Mouse (Mus musculus) urinary bladder, postnatal 0 days (tissue): ENCODE results near the gene Tubgcp5. TPM values are rescaled to one million over a fixed set of nuclear protein-coding genes. Genes with fewer than 3 reads are reported as not detected.

Source experiments
- polyA plus RNA-seq: library from polyadenylated mRNA; unstranded; fragments of >200 nt; fragmentation: Nextera tagmentation; extraction: Ambion mirVana; gene quantifications from 2 replicates; pipeline ENCODE4 v1.2.1, GENCODE M21; 2015

The Tubgcp5 gene
- polyA plus RNA-seq, result 10.2 and 13.1 TPM in 2 replicates

GRCm38 (mm10) chr7:55793952-55794603 lies at the start of gene Tubgcp5:
Gene Tubgcp5, plus strand, starts transcription at chr7:55794154.

GRCm38 (mm10) chr7:55767926-55768325 lies 26.0 kb upstream of the Tubgcp5 start, which contains the start of gene Siglech:
Gene Siglech, plus strand, starts transcription at chr7:55768178.

GRCm38 (mm10) chr7:55841445-55841844 lies 47.5 kb downstream of the Tubgcp5 start, which contains the start of gene Cyfip1:
Gene Cyfip1, plus strand, starts transcription at chr7:55841745.

Other genes starting within 250 kb of the Tubgcp5 start
- gene Siglech, start 26.0 kb upstream of the Tubgcp5 start, polyA plus RNA-seq, result 0.33 TPM in 1 of 2 replicates, not detected in the other
- gene Cyfip1, start 47.6 kb downstream of the Tubgcp5 start, polyA plus RNA-seq, result 74.6 and 78.1 TPM in 2 replicates
- gene Nipa2, start 168.3 kb downstream of the Tubgcp5 start, polyA plus RNA-seq, result 44.4 and 54.2 TPM in 2 replicates
- gene Nipa1, start 225.8 kb downstream of the Tubgcp5 start, polyA plus RNA-seq, result 11.5 and 14.7 TPM in 2 replicates